Mouse (Mus musculus): ENCODE data around the gene Ergic2. TPM values are rescaled to one million over a fixed set of nuclear protein-coding genes. Genes with fewer than 3 reads are reported as not detected.

Ergic2 gene
- polyA plus RNA-seq, 1 experiment from 2014 or later = 156 TPM

- Histone ChIP-seq H3K4me1 (replicated peaks; ENCODE audit: control insufficient read depth, insufficient read depth, low read length) (no peaks in the 10 kb centered on the region; the same call in 1 of the 2 replicates), H3K9ac (ENCODE audit: low read depth, low read length) (no peak overlapping the region), H3K4me2 (no peak overlapping the region), H3K36me3 (ENCODE audit: control insufficient read depth, insufficient read depth, low read length) (no peaks in the 10 kb centered on the region), H3K27ac (ENCODE audit: low read depth, low read length) (no peak overlapping the region), H3K27me3 (replicated peaks; ENCODE audit: control insufficient read depth, insufficient read depth, low read length) (no peaks in the 10 kb centered on the region), H3K9me3 (ENCODE audit: control insufficient read depth, low read length) (no peaks in the 10 kb centered on the region), H3K4me3 (ENCODE audit: low read depth, low read length) (no peak overlapping the region)
- DNase-seq (ENCODE audit: low spot score) (no peak), ATAC-seq (replicated peaks; ENCODE audit: low FRiP score) (no peak)
- 51% methylated on average over 2 of the region's 2 CpGs for WGBS
Measured at GRCm38 (mm10) chr6:148248625-148249024, 36.5 kb upstream of the Ergic2 start.

GRCm38 (mm10) chr6:148246544-148246943 is 34.4 kb upstream of the Ergic2 start:
- no peak overlapping the region for H3K4me2 ChIP-seq
- H3K4me3 ChIP-seq (ENCODE audit: low read depth, low read length) = no peak overlapping the region
- WGBS = 74% methylated on average over 7 of the region's 7 CpGs
- no peaks in the 10 kb centered on the region for H3K36me3 ChIP-seq (ENCODE audit: control insufficient read depth, insufficient read depth, low read length)
- DNase-seq (ENCODE audit: low spot score) (no peak), ATAC-seq (replicated peaks; ENCODE audit: low FRiP score) (no peak)
- H3K4me1 ChIP-seq (replicated peaks; ENCODE audit: control insufficient read depth, insufficient read depth, low read length) = no peaks in the 10 kb centered on the region
- no peak overlapping the region for H3K9ac ChIP-seq (ENCODE audit: low read depth, low read length)
- H3K9me3 ChIP-seq (ENCODE audit: control insufficient read depth, low read length) = no peaks in the 10 kb centered on the region
- no peaks in the 10 kb centered on the region for H3K27me3 ChIP-seq (replicated peaks; ENCODE audit: control insufficient read depth, insufficient read depth, low read length)
- no peak overlapping the region for H3K27ac ChIP-seq (ENCODE audit: low read depth, low read length)

GRCm38 (mm10) chr6:148244836-148245235 is 32.7 kb upstream of the Ergic2 start:
- H3K9me3 ChIP-seq (ENCODE audit: control insufficient read depth, low read length) = no peaks in the 10 kb centered on the region
- H3K4me3 ChIP-seq (ENCODE audit: low read depth, low read length) = no peak overlapping the region
- no peaks in the 10 kb centered on the region for H3K27me3 ChIP-seq (replicated peaks; ENCODE audit: control insufficient read depth, insufficient read depth, low read length)
- H3K27ac ChIP-seq (ENCODE audit: low read depth, low read length) = no peak overlapping the region
- 62% methylated on average over 1 of the region's 1 CpGs for WGBS
- no peak overlapping the region for H3K9ac ChIP-seq (ENCODE audit: low read depth, low read length)
- ATAC-seq (replicated peaks; ENCODE audit: low FRiP score) (no peak), DNase-seq (ENCODE audit: low spot score) (no peak)
- no peaks in the 10 kb centered on the region for H3K4me1 ChIP-seq (replicated peaks; ENCODE audit: control insufficient read depth, insufficient read depth, low read length)
- H3K36me3 ChIP-seq (ENCODE audit: control insufficient read depth, insufficient read depth, low read length) = no peaks in the 10 kb centered on the region
- H3K4me2 ChIP-seq = no peak overlapping the region

- Histone ChIP-seq H3K27ac (ENCODE audit: low read depth, low read length) (no peak overlapping the region), H3K36me3 (ENCODE audit: control insufficient read depth, insufficient read depth, low read length) (no peaks in the 10 kb centered on the region), H3K27me3 (replicated peaks; ENCODE audit: control insufficient read depth, insufficient read depth, low read length) (no peaks in the 10 kb centered on the region), H3K9me3 (ENCODE audit: control insufficient read depth, low read length) (no peaks in the 10 kb centered on the region), H3K4me2 (no peak overlapping the region), H3K4me1 (replicated peaks; ENCODE audit: control insufficient read depth, insufficient read depth, low read length) (no peaks in the 10 kb centered on the region), H3K9ac (ENCODE audit: low read depth, low read length) (no peak overlapping the region), H3K4me3 (ENCODE audit: low read depth, low read length) (no peak overlapping the region)
- ATAC-seq (replicated peaks; ENCODE audit: low FRiP score) (no peak), DNase-seq (ENCODE audit: low spot score) (no peak)
- WGBS = 60% methylated on average over 3 of the region's 3 CpGs
Measured at GRCm38 (mm10) chr6:148242304-148242703, 30.1 kb upstream of the Ergic2 start.

- H3K36me3 ChIP-seq (ENCODE audit: control insufficient read depth, insufficient read depth, low read length) = no peaks in the 10 kb centered on the region
- WGBS = 79% methylated on average over 5 of the region's 5 CpGs
- no peak overlapping the region for H3K27ac ChIP-seq (ENCODE audit: low read depth, low read length)
- H3K4me3 ChIP-seq (ENCODE audit: low read depth, low read length) = no peak overlapping the region
- H3K4me2 ChIP-seq = no peak overlapping the region
- DNase-seq (ENCODE audit: low spot score) = no peak
- H3K9me3 ChIP-seq (ENCODE audit: control insufficient read depth, low read length) = no peaks in the 10 kb centered on the region
- ATAC-seq (replicated peaks; ENCODE audit: low FRiP score) = no peak
- no peak overlapping the region for H3K9ac ChIP-seq (ENCODE audit: low read depth, low read length)
- no peaks in the 10 kb centered on the region for H3K27me3 ChIP-seq (replicated peaks; ENCODE audit: control insufficient read depth, insufficient read depth, low read length)
- no peaks in the 10 kb centered on the region for H3K4me1 ChIP-seq (replicated peaks; ENCODE audit: control insufficient read depth, insufficient read depth, low read length)
Measured at GRCm38 (mm10) chr6:148241685-148242084, 29.5 kb upstream of the Ergic2 start.

- no peaks in the 10 kb centered on the region for H3K27me3 ChIP-seq (replicated peaks; ENCODE audit: control insufficient read depth, insufficient read depth, low read length)
- no peak for DNase-seq (ENCODE audit: low spot score)
- H3K9ac ChIP-seq (ENCODE audit: low read depth, low read length) = no peak overlapping the region
- no peaks in the 10 kb centered on the region for H3K4me1 ChIP-seq (replicated peaks; ENCODE audit: control insufficient read depth, insufficient read depth, low read length)
- no peaks in the 10 kb centered on the region for H3K9me3 ChIP-seq (ENCODE audit: control insufficient read depth, low read length)
- ATAC-seq (replicated peaks; ENCODE audit: low FRiP score) = no peak
- no peaks in the 10 kb centered on the region for H3K36me3 ChIP-seq (ENCODE audit: control insufficient read depth, insufficient read depth, low read length)
- H3K4me2 ChIP-seq = no peak overlapping the region
- H3K27ac ChIP-seq (ENCODE audit: low read depth, low read length) = no peak overlapping the region
- no peak overlapping the region for H3K4me3 ChIP-seq (ENCODE audit: low read depth, low read length)
- 95% methylated on average over 1 of the region's 1 CpGs for WGBS
Measured at GRCm38 (mm10) chr6:148239311-148239710, 27.1 kb upstream of the Ergic2 start.

- Histone ChIP-seq H3K4me2 (no peak overlapping the region), H3K36me3 (ENCODE audit: control insufficient read depth, insufficient read depth, low read length) (no peaks in the 10 kb centered on the region), H3K27me3 (replicated peaks; ENCODE audit: control insufficient read depth, insufficient read depth, low read length) (no peaks in the 10 kb centered on the region), H3K9ac (ENCODE audit: low read depth, low read length) (no peak overlapping the region), H3K9me3 (ENCODE audit: control insufficient read depth, low read length) (no peaks in the 10 kb centered on the region), H3K4me3 (ENCODE audit: low read depth, low read length) (no peak overlapping the region), H3K4me1 (replicated peaks; ENCODE audit: control insufficient read depth, insufficient read depth, low read length) (no peaks in the 10 kb centered on the region), H3K27ac (ENCODE audit: low read depth, low read length) (no peak overlapping the region)
- no peak for DNase-seq (ENCODE audit: low spot score)
- no peak for ATAC-seq (replicated peaks; ENCODE audit: low FRiP score)
- WGBS = 62% methylated on average over 5 of the region's 5 CpGs
Measured at GRCm38 (mm10) chr6:148237453-148237852, 25.3 kb upstream of the Ergic2 start.

GRCm38 (mm10) chr6:148234105-148234828 is 22.1 kb upstream of the Ergic2 start:
- no peak for ATAC-seq (replicated peaks; ENCODE audit: low FRiP score)
- H3K36me3 ChIP-seq (ENCODE audit: control insufficient read depth, insufficient read depth, low read length) = no peaks in the 10 kb centered on the region
- no peaks in the 10 kb centered on the region for H3K27me3 ChIP-seq (replicated peaks; ENCODE audit: control insufficient read depth, insufficient read depth, low read length)
- H3K9ac ChIP-seq (ENCODE audit: low read depth, low read length) = no peak overlapping the region
- WGBS = 65% methylated on average over 3 of the region's 3 CpGs
- no peak for DNase-seq (ENCODE audit: low spot score)
- H3K27ac ChIP-seq (ENCODE audit: low read depth, low read length) = no peak overlapping the region
- H3K4me2 ChIP-seq = no peak overlapping the region
- H3K4me3 ChIP-seq (ENCODE audit: low read depth, low read length) = no peak overlapping the region
- no peaks in the 10 kb centered on the region for H3K4me1 ChIP-seq (replicated peaks; ENCODE audit: control insufficient read depth, insufficient read depth, low read length)
- no peaks in the 10 kb centered on the region for H3K9me3 ChIP-seq (ENCODE audit: control insufficient read depth, low read length)

- H3K9ac ChIP-seq (ENCODE audit: low read depth, low read length) = no peak overlapping the region
Measured at GRCm38 (mm10) chr6:148227542-148227941, 15.4 kb upstream of the Ergic2 start.

More at GRCm38 (mm10) chr6:148227542-148227941, 15.4 kb upstream of the Ergic2 start:
- Histone ChIP-seq H3K27ac (ENCODE audit: low read depth, low read length) (no peak overlapping the region), H3K4me3 (ENCODE audit: low read depth, low read length) (no peak overlapping the region), H3K4me1 (replicated peaks; ENCODE audit: control insufficient read depth, insufficient read depth, low read length) (no peaks in the 10 kb centered on the region), H3K36me3 (ENCODE audit: control insufficient read depth, insufficient read depth, low read length) (no peaks in the 10 kb centered on the region), H3K27me3 (replicated peaks; ENCODE audit: control insufficient read depth, insufficient read depth, low read length) (no peaks in the 10 kb centered on the region), H3K4me2 (no peak overlapping the region), H3K9me3 (ENCODE audit: control insufficient read depth, low read length) (no peaks in the 10 kb centered on the region)
- DNase-seq (ENCODE audit: low spot score) (no peak), ATAC-seq (replicated peaks; ENCODE audit: low FRiP score) (no peak)
- WGBS = 58% methylated on average over 3 of the region's 3 CpGs
